Mouse (Mus musculus): ENCODE results near the gene Sf1.

DNA sequence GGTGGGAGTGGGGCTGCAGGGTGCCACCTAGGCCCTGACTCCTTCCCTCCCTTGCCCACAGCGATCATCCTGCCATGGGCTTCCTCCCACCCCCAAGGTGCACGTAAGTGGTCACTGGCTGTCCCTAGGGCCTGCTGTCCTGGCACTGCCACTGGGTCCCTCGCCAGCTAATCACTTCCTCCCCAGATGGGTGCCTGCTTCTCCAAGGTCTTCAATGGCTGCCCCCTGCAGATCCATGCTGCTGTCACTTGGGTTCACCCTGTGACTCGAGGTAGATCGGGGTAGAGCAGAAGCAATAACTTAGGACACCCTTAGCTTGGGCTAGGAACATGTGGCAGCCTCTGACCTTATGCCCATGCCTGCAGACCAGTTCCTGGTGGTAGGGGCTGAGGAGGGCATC is 17.5 kb upstream of the Sf1 start:
- no peak for TF ChIP-seq GATA1 (IDR thresholded peaks at IDR 0.05; ENCODE audit: low read length)
- no peak for TF ChIP-seq TAL1 (IDR thresholded peaks at IDR 0.05; ENCODE audit: low read length)
